Mouse (Mus musculus) testis, adult 2 months (tissue): ENCODE results near the gene Auts2.

Experiments used
- CTCF ChIP-seq: fragments of 200-500 bp; IDR thresholded peaks from 2 replicates; pipeline ENCODE4 v1.5.1; 2012; ENCODE audit warnings: low read depth, mild to moderate bottlenecking, inconsistent platforms, low read length, moderate library complexity; ENCODE audit not compliant: control insufficient read depth, insufficient read depth, insufficient replicate concordance
- POLR2A ChIP-seq: fragments of 200-500 bp; IDR thresholded peaks from 2 replicates; pipeline ENCODE4 v1.6.1; 2012; ENCODE audit warnings: low read depth, mild to moderate bottlenecking, inconsistent platforms, low read length, moderate library complexity; ENCODE audit not compliant: control insufficient read depth

DNA sequence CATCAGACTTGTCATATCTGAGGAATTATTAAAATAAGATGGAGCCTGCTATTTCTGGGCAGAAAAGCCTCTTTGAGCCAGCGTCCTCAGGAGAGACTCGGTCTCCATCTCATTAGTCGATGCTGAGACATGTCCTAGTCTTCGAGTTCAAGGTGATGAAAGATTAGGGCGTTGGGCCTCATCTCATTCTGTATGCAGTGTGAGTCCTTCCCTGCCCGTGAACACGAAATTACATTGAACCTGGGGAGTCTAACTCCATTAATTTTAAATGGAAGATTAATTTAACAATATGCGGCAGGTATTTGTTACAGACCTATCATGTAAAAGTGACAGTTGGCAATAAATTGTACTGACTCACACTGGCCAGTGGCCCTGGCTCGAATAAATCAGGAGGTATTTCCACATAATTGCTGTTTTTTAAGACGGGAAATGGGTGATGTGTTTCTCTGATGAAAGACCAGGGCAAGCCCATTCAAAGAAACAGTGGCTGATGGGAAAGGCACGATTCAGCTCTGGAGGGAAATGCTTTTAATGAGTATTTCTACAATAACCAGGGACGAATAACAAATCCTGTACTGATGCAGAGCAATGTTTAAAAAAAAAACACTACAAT is 626.2 kb downstream of the Auts2 start:
- no peak for TF ChIP-seq POLR2A
- TF ChIP-seq CTCF: no peak
